ENCODE assay signal across 9 mouse cellular contexts in genomic region chr15:67040229-67040628, GRCm38 (mm10).
DNase-seq lines count a peak whose midpoint lies in the region; ATAC-seq and TF ChIP-seq lines count a peak whose summit lies in the region.
"Had no signal": no experiment of that assay in that cellular context is flagged by ENCODE, and none has a peak within 500 bp of the region (broad histone marks: within the 10 kb centered on the region; RNA-seq: fewer than 3 reads in every experiment).

No protein-coding gene starts in this region.

- in situ Hi-C loops in CH12.LX (cut with MboI; ENCODE audit: low pct_ligation_motif_present, low pct_unique_long_range_greater_than_20kb, low sequenced_read_pairs), result no loop called here

- intact Hi-C loops in heart, postnatal 14 days (cut with DNase I), result loop anchor here (5.0 kb wide), 2 partner anchors 47 to 138 kb away; no protein-coding TSS in a partner anchor
- intact Hi-C loops in left cerebral cortex, postnatal 4 days (cut with DNase I), result no loop called here

- no peak for TF ChIP-seq CTCF in CH12.LX (conservative IDR thresholded peaks at IDR 0.05 in 1 of 2, IDR thresholded peaks at IDR 0.05 in 1 of 2; ENCODE audit: low read depth in 2 of 2, low read length in 2 of 2)

- TF ChIP-seq EP300 in CH12.LX (IDR thresholded peaks at IDR 0.05; ENCODE audit: low read length), result peak; percentile 9; the same call in 1 of the 2 replicates

- peak overlapping the region; percentile 79 for H3K4me2 ChIP-seq in CH12.LX (ENCODE audit: insufficient read depth, low read depth, poor library complexity, severe bottlenecking)
- H3K4me2 ChIP-seq in heart, embryonic 15.5 days, result peak overlapping the region; percentile 73
- H3K4me2 ChIP-seq in midbrain, embryonic 12.5 days (replicated peaks), result peak overlapping the region; percentile 59

- ATAC-seq in heart, embryonic 15.5 days (replicated peaks; ENCODE audit: insufficient number of reproducible peaks, insufficient read depth, low FRiP score, low read depth), result no peak
- ATAC-seq in midbrain, embryonic 12.5 days (ENCODE audit: low FRiP score, low read depth), result no peak; the same call in 1 of the 2 replicates

- no peak for TF ChIP-seq POLR2A in CH12.LX (IDR thresholded peaks at IDR 0.05; ENCODE audit: low read depth, low read length)

- H3K9ac ChIP-seq in CH12.LX (ENCODE audit: insufficient read depth, low read depth), result peak overlapping the region; percentile 36
- peak overlapping the region; percentile 48 for H3K9ac ChIP-seq in heart, embryonic 15.5 days
- H3K9ac ChIP-seq in midbrain, embryonic 12.5 days (replicated peaks), result no peak overlapping the region

- H3K27ac ChIP-seq in heart, embryonic 10.5 days, result peak overlapping the region; percentile 89
- H3K27ac ChIP-seq in CH12.LX (ENCODE audit: insufficient read depth, low read depth), result no peak overlapping the region
- H3K27ac ChIP-seq in heart, embryonic 15.5 days, result peak overlapping the region; percentile 84
- H3K27ac ChIP-seq in midbrain, embryonic 12.5 days (replicated peaks), result no peak overlapping the region

- H3K9me3 ChIP-seq in heart, embryonic 10.5 days, result no peaks in the 10 kb centered on the region
- H3K9me3 ChIP-seq in CH12.LX (replicated peaks; ENCODE audit: low read length), result no peaks in the 10 kb centered on the region
- H3K9me3 ChIP-seq in heart, embryonic 15.5 days (replicated peaks), result no peaks in the 10 kb centered on the region
- no peaks in the 10 kb centered on the region for H3K9me3 ChIP-seq in midbrain, embryonic 12.5 days

- dilution Hi-C loops in CH12.LX (cut with MboI; ENCODE audit: extremely low pct_ligation_motif_present, extremely low pct_unique_long_range_greater_than_20kb, low sequenced_read_pairs), result no loop called here

- no peak for TF ChIP-seq RAD21 in CH12.LX (IDR thresholded peaks at IDR 0.05; ENCODE audit: low read depth, low read length)

- H3K36me3 ChIP-seq in heart, embryonic 10.5 days, result no peaks in the 10 kb centered on the region
- H3K36me3 ChIP-seq in CH12.LX (replicated peaks in 1 of 2; ENCODE audit: control insufficient read depth in 1 of 2, insufficient read depth in 1 of 2, low read length in 1 of 2), result no peaks in the 10 kb centered on the region
- H3K36me3 ChIP-seq in heart, embryonic 15.5 days, result no peaks in the 10 kb centered on the region
- H3K36me3 ChIP-seq in midbrain, embryonic 12.5 days, result no peaks in the 10 kb centered on the region

- H3K27me3 ChIP-seq in heart, embryonic 10.5 days (ENCODE audit: insufficient read depth, poor library complexity, severe bottlenecking), result no peaks in the 10 kb centered on the region
- H3K27me3 ChIP-seq in CH12.LX (replicated peaks), result no peaks in the 10 kb centered on the region
- no peaks in the 10 kb centered on the region for H3K27me3 ChIP-seq in heart, embryonic 15.5 days
- H3K27me3 ChIP-seq in midbrain, embryonic 12.5 days, result no peaks in the 10 kb centered on the region

- no peaks in the 10 kb centered on the region for H3K79me2 ChIP-seq in CH12.LX (replicated peaks; ENCODE audit: control insufficient read depth, extremely low read depth, insufficient read depth, poor library complexity, severe bottlenecking)

- 28% methylated on average over 12 of the region's 12 CpGs for WGBS in heart, embryonic 10.5 days
- 23% methylated on average over 12 of the region's 12 CpGs for WGBS in heart, embryonic 15.5 days
- WGBS in midbrain, embryonic 12.5 days, result 46% methylated on average over 12 of the region's 12 CpGs

- H3K4me1 ChIP-seq in heart, embryonic 10.5 days, result peaks cover 35% of the 10 kb centered on the region
- peaks cover 15 to 38% of the 10 kb centered on the region in 2 experiments for H3K4me1 ChIP-seq in CH12.LX (ENCODE audit: control insufficient read depth in 1 of 2, insufficient read depth in 2 of 2)
- H3K4me1 ChIP-seq in heart, embryonic 15.5 days (replicated peaks), result peaks cover 32% of the 10 kb centered on the region
- H3K4me1 ChIP-seq in midbrain, embryonic 12.5 days, result peaks cover 12% of the 10 kb centered on the region

- DNase-seq in heart, embryonic 10.5 days (ENCODE audit: low spot score), result no peak
- no peak for DNase-seq in heart, postnatal 14 days
- peak; percentile 57 for DNase-seq in CH12.LX (ENCODE audit: extremely low read depth)
- no peak for DNase-seq in T-cell, adult 2 months (ENCODE audit: low spot score)
- DNase-seq in left cerebral cortex, postnatal 4 days, result no peak
- DNase-seq in adrenal gland, postnatal 14 days, result no peak
- DNase-seq: gastrocnemius, postnatal 10 days had no signal

- peak overlapping the region; percentile 61 for H3K4me3 ChIP-seq in heart, embryonic 10.5 days
- H3K4me3 ChIP-seq in CH12.LX (replicated peaks in 1 of 3; ENCODE audit: low read depth in 2 of 3, low read length in 2 of 3, poor library complexity in 1 of 3), result peak overlapping the region; percentile 54 to 79 (median 63)
- peak overlapping the region; percentile 51 for H3K4me3 ChIP-seq in heart, embryonic 15.5 days
- no peak overlapping the region for H3K4me3 ChIP-seq in midbrain, embryonic 12.5 days

TF ChIP-seq in CH12.LX, 34 proteins besides CTCF, POLR2A, EP300 and RAD21:
- TF ChIP-seq CHD2 (IDR thresholded peaks at IDR 0.05; ENCODE audit: low read length), result peak; percentile 44
- no peak for TF ChIP-seq MAFK (IDR thresholded peaks at IDR 0.05; ENCODE audit: insufficient replicate concordance, low read length)
- no peak for TF ChIP-seq HCFC1 (IDR thresholded peaks at IDR 0.05; ENCODE audit: low read depth, low read length)
- TF ChIP-seq NELFE (IDR thresholded peaks at IDR 0.05; ENCODE audit: low read depth, low read length), result no peak
- TF ChIP-seq KAT2A (IDR thresholded peaks at IDR 0.05; ENCODE audit: insufficient replicate concordance, low read length), result no peak
- TF ChIP-seq IRF4 (IDR thresholded peaks at IDR 0.05; ENCODE audit: low read depth, low read length), result no peak
- 0 out of 2 replicates have a peak, but pooled peaks have one; percentile 10 for TF ChIP-seq MEF2A (IDR thresholded peaks at IDR 0.05; ENCODE audit: borderline replicate concordance, low read depth, low read length)
- no peak for TF ChIP-seq USF2 (conservative IDR thresholded peaks at IDR 0.05; ENCODE audit: low read depth, low read length)
- no peak for TF ChIP-seq E2F4 (IDR thresholded peaks at IDR 0.05; ENCODE audit: insufficient replicate concordance, low read depth, low read length)
- no peak for TF ChIP-seq MAX (IDR thresholded peaks at IDR 0.05; ENCODE audit: low read length)
- TF ChIP-seq MYC (IDR thresholded peaks at IDR 0.05; ENCODE audit: low read depth, low read length), result no peak
TF ChIP-seq in CH12.LX: peak in this region for 2.

Comparison
In these comparisons a context has a peak if more than half of its experiments do, and no peak if none do; other contexts are left out.
1. H3K27ac ChIP-seq: peak in heart, embryonic 10.5 days (single experiment) and heart, embryonic 15.5 days (single experiment); none in CH12.LX (single experiment) and midbrain, embryonic 12.5 days (single experiment).
2. Peak in every context shown above with its lines, with median percentiles within 50 percentile points of each other: H3K4me2 ChIP-seq.